Mouse (Mus musculus): ENCODE data around the gene Zfp800. TPM values are rescaled to one million over a fixed set of nuclear protein-coding genes. Genes with fewer than 3 reads are reported as not detected.

Zfp800 gene
- polyA plus RNA-seq, 1 experiment from 2014 or later, result 21.7 TPM

- WGBS, result 91% methylated on average over 4 of the region's 4 CpGs
- Histone ChIP-seq H3K27ac (no peak overlapping the region), H3K27me3 (no peaks in the 10 kb centered on the region), H3K9me3 (replicated peaks) (no peaks in the 10 kb centered on the region), H3K36me3 (no peaks in the 10 kb centered on the region), H3K9ac (no peak overlapping the region), H3K4me2 (replicated peaks) (no peak overlapping the region), H3K4me3 (no peak overlapping the region), H3K4me1 (no peaks in the 10 kb centered on the region)
- ATAC-seq (ENCODE audit: low FRiP score), result no peak
Observed at GRCm38 (mm10) chr6:28221017-28221416, 176.8 kb downstream of the Zfp800 start.

DNA sequence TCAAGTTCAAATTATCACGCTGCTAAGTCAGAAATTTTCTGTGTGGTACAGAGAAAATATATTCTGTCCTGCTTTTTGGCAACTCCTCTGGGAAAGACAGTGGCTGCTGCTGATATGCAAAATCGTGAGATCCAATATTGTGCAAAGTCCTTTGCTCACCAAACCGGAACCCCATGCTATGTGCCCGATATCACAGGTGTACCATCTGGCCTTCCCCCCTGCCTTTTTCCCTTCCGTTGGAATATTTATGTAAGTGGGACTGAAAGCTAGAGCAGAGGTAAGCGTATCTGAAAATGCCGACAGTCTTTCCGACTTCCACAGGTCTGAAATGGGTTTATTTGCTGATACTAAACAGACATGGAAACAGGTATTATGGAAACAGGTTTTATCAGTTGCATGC, 179.4 kb downstream of the Zfp800 start:
- no peaks in the 10 kb centered on the region for H3K4me1 ChIP-seq

GRCm38 (mm10) chr6:28215268-28215954, 182.4 kb downstream of the Zfp800 start:
- peak; percentile 93 for ATAC-seq (ENCODE audit: low FRiP score)
- Histone ChIP-seq H3K36me3 (no peaks in the 10 kb centered on the region), H3K4me1 (no peaks in the 10 kb centered on the region), H3K27me3 (no peaks in the 10 kb centered on the region), H3K9ac (peak overlapping the region; percentile 63), H3K4me2 (replicated peaks) (peak overlapping the region; percentile 74), H3K9me3 (replicated peaks) (no peaks in the 10 kb centered on the region), H3K4me3 (peak overlapping the region; percentile 49), H3K27ac (0 out of 2 replicates have a peak overlapping the region, but pooled peaks have one; percentile 64)
- WGBS, result under 1% methylated on average over 79 of the region's 87 CpGs

More for the DNA sequence above, 179.4 kb downstream of the Zfp800 start:
- 85% methylated on average over 8 of the region's 8 CpGs for WGBS
- H3K27me3 ChIP-seq, result no peaks in the 10 kb centered on the region
- no peak overlapping the region for H3K4me2 ChIP-seq (replicated peaks)
- H3K9ac ChIP-seq, result no peak overlapping the region
- no peak for ATAC-seq (ENCODE audit: low FRiP score)
- H3K9me3 ChIP-seq (replicated peaks), result no peaks in the 10 kb centered on the region
- no peak overlapping the region for H3K27ac ChIP-seq
- no peaks in the 10 kb centered on the region for H3K36me3 ChIP-seq
- H3K4me3 ChIP-seq, result no peak overlapping the region

DNA sequence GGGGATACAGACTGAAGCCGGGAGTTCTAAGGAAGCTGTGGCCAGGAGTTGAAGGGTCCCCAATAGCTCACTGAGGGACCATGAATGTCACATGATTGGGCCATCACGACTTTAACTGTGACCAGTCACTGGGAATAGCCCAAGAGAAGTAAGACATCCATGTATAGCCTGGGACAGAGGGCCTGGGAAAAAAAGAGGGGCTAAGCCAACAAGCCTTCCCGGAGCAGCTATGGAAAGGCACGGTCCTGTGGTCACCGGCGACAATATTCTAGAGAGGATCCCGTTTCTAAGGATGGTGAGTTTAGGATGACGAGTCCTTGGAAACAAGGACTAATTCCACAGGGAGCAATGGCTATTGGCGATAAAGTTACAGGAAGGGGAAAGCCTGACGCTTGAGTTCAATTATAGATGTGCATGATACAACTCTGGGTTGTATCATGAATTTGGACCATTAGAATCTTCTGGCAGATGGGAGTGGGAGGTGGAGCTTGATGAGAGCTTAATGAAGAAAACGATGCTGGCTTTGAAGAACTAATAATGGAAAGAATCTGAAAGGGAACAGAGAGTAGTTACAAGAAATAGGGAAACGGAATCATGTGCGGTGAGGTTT, 183.0 kb downstream of the Zfp800 start:
- Histone ChIP-seq H3K36me3 (no peaks in the 10 kb centered on the region), H3K4me3 (peak overlapping the region; percentile 49), H3K4me1 (no peaks in the 10 kb centered on the region), H3K9me3 (replicated peaks) (no peaks in the 10 kb centered on the region), H3K27me3 (no peaks in the 10 kb centered on the region), H3K27ac (0 out of 2 replicates have a peak overlapping the region, but pooled peaks have one; percentile 9), H3K9ac (peak overlapping the region; percentile 63), H3K4me2 (replicated peaks) (peak overlapping the region; percentile 74)
- WGBS, result 33% methylated on average over 13 of the region's 13 CpGs
- peak; percentile 41 for ATAC-seq (ENCODE audit: low FRiP score)

- H3K9ac ChIP-seq, result no peak overlapping the region
- no peak overlapping the region for H3K27ac ChIP-seq
- no peaks in the 10 kb centered on the region for H3K36me3 ChIP-seq
- H3K4me3 ChIP-seq, result no peak overlapping the region
- H3K4me2 ChIP-seq (replicated peaks), result no peak overlapping the region
- H3K9me3 ChIP-seq (replicated peaks), result no peaks in the 10 kb centered on the region
- H3K27me3 ChIP-seq, result no peaks in the 10 kb centered on the region
- H3K4me1 ChIP-seq, result no peaks in the 10 kb centered on the region
- no peak for ATAC-seq (ENCODE audit: low FRiP score)
- 47% methylated on average over 4 of the region's 4 CpGs for WGBS
Observed at GRCm38 (mm10) chr6:28203454-28203853, 194.4 kb downstream of the Zfp800 start.

DNA sequence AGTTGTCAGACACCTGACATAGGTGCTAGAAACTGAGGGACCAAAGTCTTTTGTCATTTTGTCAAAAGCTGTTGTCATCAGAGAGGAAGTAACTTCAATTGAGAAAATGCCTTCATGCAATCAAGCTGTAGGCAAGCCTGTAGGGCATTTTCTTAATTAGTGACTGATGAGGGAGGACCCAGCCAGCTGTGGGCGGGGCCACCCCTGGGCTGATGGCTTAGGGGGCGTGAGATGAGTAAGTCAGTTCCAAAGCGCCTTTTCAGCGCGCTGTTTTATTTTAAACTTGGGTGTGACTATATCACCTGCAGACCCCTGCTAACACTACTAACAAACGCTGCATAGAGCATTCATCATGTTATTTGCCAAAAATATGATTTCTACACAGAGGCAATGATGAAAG, 195.0 kb downstream of the Zfp800 start:
- 59% methylated on average over 6 of the region's 6 CpGs for WGBS
- no peak for ATAC-seq (ENCODE audit: low FRiP score)

GRCm38 (mm10) chr6:28193901-28194300, 203.9 kb downstream of the Zfp800 start:
- 65% methylated on average over 2 of the region's 2 CpGs for WGBS
- no peaks in the 10 kb centered on the region for H3K4me1 ChIP-seq
- no peak overlapping the region for H3K4me3 ChIP-seq
- ATAC-seq (ENCODE audit: low FRiP score), result no peak
- no peak overlapping the region for H3K4me2 ChIP-seq (replicated peaks)
- no peak overlapping the region for H3K27ac ChIP-seq
- H3K27me3 ChIP-seq, result no peaks in the 10 kb centered on the region
- H3K36me3 ChIP-seq, result no peaks in the 10 kb centered on the region
- H3K9ac ChIP-seq, result no peak overlapping the region
- no peaks in the 10 kb centered on the region for H3K9me3 ChIP-seq (replicated peaks)

More for the DNA sequence above, 195.0 kb downstream of the Zfp800 start:
- Histone ChIP-seq H3K36me3 (no peaks in the 10 kb centered on the region), H3K27ac (no peak overlapping the region), H3K9ac (no peak overlapping the region), H3K4me3 (no peak overlapping the region), H3K27me3 (no peaks in the 10 kb centered on the region), H3K9me3 (replicated peaks) (no peaks in the 10 kb centered on the region), H3K4me2 (replicated peaks) (no peak overlapping the region), H3K4me1 (no peaks in the 10 kb centered on the region)

- H3K9ac ChIP-seq, result no peak overlapping the region
- 98% methylated on average over 2 of the region's 2 CpGs for WGBS
- no peaks in the 10 kb centered on the region for H3K36me3 ChIP-seq
- H3K27me3 ChIP-seq, result no peaks in the 10 kb centered on the region
- no peak overlapping the region for H3K4me2 ChIP-seq (replicated peaks)
- no peaks in the 10 kb centered on the region for H3K4me1 ChIP-seq
- H3K27ac ChIP-seq, result no peak overlapping the region
- no peak overlapping the region for H3K4me3 ChIP-seq
- no peaks in the 10 kb centered on the region for H3K9me3 ChIP-seq (replicated peaks)
- no peak for ATAC-seq (ENCODE audit: low FRiP score)
Observed at GRCm38 (mm10) chr6:28191935-28192334, 205.9 kb downstream of the Zfp800 start.

Other genes starting within 250 kb of the Zfp800 start
- gene Arf5, start 25.6 kb upstream of the Zfp800 start, polyA plus RNA-seq (2016; fragmentation: Nextera tagmentation; extraction: Ambion mirVana), result 325 and 330 TPM in 2 replicates
- not detected in 2 replicates for gene Fscn3, start 29.8 kb upstream of the Zfp800 start, polyA plus RNA-seq (2016; fragmentation: Nextera tagmentation; extraction: Ambion mirVana)
- gene Gcc1, start 30.4 kb upstream of the Zfp800 start, polyA plus RNA-seq (2016; fragmentation: Nextera tagmentation; extraction: Ambion mirVana), result 16.0 and 16.4 TPM in 2 replicates
- not detected in 2 replicates for gene Pax4, start 51.3 kb upstream of the Zfp800 start, polyA plus RNA-seq (2016; fragmentation: Nextera tagmentation; extraction: Ambion mirVana)
- gene Snd1, start 77.1 kb upstream of the Zfp800 start, polyA plus RNA-seq (2016; fragmentation: Nextera tagmentation; extraction: Ambion mirVana), result 113 TPM in 2 replicates

All from hindbrain, embryonic 12.5 days (tissue).